ENCODE assay signal across 18 mouse cellular contexts in genomic region chr16:46894576-46895203, GRCm38 (mm10).
DNase-seq lines count a peak whose midpoint lies in the region; ATAC-seq and TF ChIP-seq lines count a peak whose summit lies in the region.
"Had no signal": no experiment of that assay in that cellular context is flagged by ENCODE, and none has a peak within 500 bp of the region (broad histone marks: within the 10 kb centered on the region; RNA-seq: fewer than 3 reads in every experiment).

No protein-coding gene starts in this region.

- H3K9ac ChIP-seq in forebrain, postnatal 0 days, result no peak overlapping the region
- no peak overlapping the region for H3K9ac ChIP-seq in hindbrain, postnatal 0 days (replicated peaks; ENCODE audit: low read length)
- H3K9ac ChIP-seq: limb, embryonic 13.5 days; liver, postnatal 0 days had no signal

- WGBS in forebrain, embryonic 10.5 days, result 46% methylated on average over 2 of the region's 2 CpGs
- 22% methylated on average over 2 of the region's 2 CpGs for WGBS in forebrain, postnatal 0 days
- WGBS in hindbrain, postnatal 0 days, result 31% methylated on average over 2 of the region's 2 CpGs

- peak; percentile 15 for DNase-seq in forebrain, embryonic 10.5 days (ENCODE audit: extremely low spot score, low spot score)
- no peak for DNase-seq in forebrain, postnatal 0 days
- peak; percentile 90 for DNase-seq in Muller cell, postnatal 12 days (ENCODE audit: inconsistent ontology term)
- peak; percentile 10 for DNase-seq in embryo, embryonic 9.5 days (ENCODE audit: extremely low spot score)
- DNase-seq in hindbrain, postnatal 0 days (ENCODE audit: low spot score), result peak; percentile 26
- DNase-seq in thymus, postnatal 10 days (ENCODE audit: low spot score in 2 of 2), result no peak
- no peak for DNase-seq in kidney, postnatal 14 days
- DNase-seq: adrenal gland, postnatal 10 days; B cell, adult 2 months; gastrocnemius, adult 2 months; heart, adult 2 months; heart, postnatal 10 days; kidney, postnatal 10 days; liver, postnatal 0 days; lung, postnatal 4 days; spleen, adult 18-20 months had no signal

- TF ChIP-seq CTCF in forebrain, postnatal 0 days (IDR thresholded peaks at IDR 0.05; ENCODE audit: low read depth), result no peak
- TF ChIP-seq CTCF in hindbrain, postnatal 0 days (IDR thresholded peaks at IDR 0.05; ENCODE audit: low read depth), result no peak

- ATAC-seq in forebrain, postnatal 0 days, result no peak
- ATAC-seq in hindbrain, postnatal 0 days, result no peak
- ATAC-seq: intestine, postnatal 0 days; liver, postnatal 0 days had no signal

- no peaks in the 10 kb centered on the region for H3K9me3 ChIP-seq in forebrain, embryonic 10.5 days
- no peaks in the 10 kb centered on the region for H3K9me3 ChIP-seq in forebrain, postnatal 0 days (ENCODE audit: low read length)
- no peaks in the 10 kb centered on the region for H3K9me3 ChIP-seq in hindbrain, postnatal 0 days (ENCODE audit: low read length)
- H3K9me3 ChIP-seq: limb, embryonic 13.5 days had no signal

- peaks cover 19% of the 10 kb centered on the region for H3K4me1 ChIP-seq in forebrain, embryonic 10.5 days
- no peaks in the 10 kb centered on the region for H3K4me1 ChIP-seq in forebrain, postnatal 0 days (ENCODE audit: insufficient read depth)
- no peaks in the 10 kb centered on the region for H3K4me1 ChIP-seq in hindbrain, postnatal 0 days (ENCODE audit: insufficient read depth, low read length)
- H3K4me1 ChIP-seq: limb, embryonic 13.5 days had no signal

- H3K36me3 ChIP-seq in forebrain, embryonic 10.5 days (replicated peaks), result no peaks in the 10 kb centered on the region
- no peaks in the 10 kb centered on the region for H3K36me3 ChIP-seq in forebrain, postnatal 0 days (ENCODE audit: insufficient read depth)
- H3K36me3 ChIP-seq in hindbrain, postnatal 0 days (ENCODE audit: insufficient read depth, low read length), result no peaks in the 10 kb centered on the region
- H3K36me3 ChIP-seq: limb, embryonic 13.5 days had no signal

- H3K4me2 ChIP-seq in forebrain, postnatal 0 days (ENCODE audit: low read depth), result no peak overlapping the region
- no peak overlapping the region for H3K4me2 ChIP-seq in hindbrain, postnatal 0 days (ENCODE audit: low read depth, low read length)
- H3K4me2 ChIP-seq: limb, embryonic 13.5 days had no signal

- H3K4me3 ChIP-seq in forebrain, embryonic 10.5 days, result no peak overlapping the region
- H3K4me3 ChIP-seq in forebrain, postnatal 0 days (ENCODE audit: low read depth, low read length), result no peak overlapping the region
- no peak overlapping the region for H3K4me3 ChIP-seq in hindbrain, postnatal 0 days (ENCODE audit: low read length)
- H3K4me3 ChIP-seq: gastrocnemius, adult 2 months; heart, adult 2 months; limb, embryonic 13.5 days had no signal

- H3K27me3 ChIP-seq in forebrain, embryonic 10.5 days (ENCODE audit: poor library complexity, severe bottlenecking), result peaks cover 6% of the 10 kb centered on the region; the same call in 1 of the 2 replicates
- no peaks in the 10 kb centered on the region for H3K27me3 ChIP-seq in forebrain, postnatal 0 days (ENCODE audit: insufficient read depth, low read length)
- H3K27me3 ChIP-seq in hindbrain, postnatal 0 days (ENCODE audit: insufficient read depth, low read length), result no peaks in the 10 kb centered on the region
- H3K27me3 ChIP-seq: limb, embryonic 13.5 days had no signal

- no peak overlapping the region for H3K27ac ChIP-seq in forebrain, embryonic 10.5 days
- no peak overlapping the region for H3K27ac ChIP-seq in forebrain, postnatal 0 days (ENCODE audit: low read depth, low read length)
- no peak overlapping the region for H3K27ac ChIP-seq in hindbrain, postnatal 0 days
- H3K27ac ChIP-seq: gastrocnemius, adult 2 months; heart, adult 2 months; limb, embryonic 13.5 days had no signal

Comparison
In these comparisons a context has a peak if more than half of its experiments do, and no peak if none do; other contexts are left out.
1. DNase-seq: peak in forebrain, embryonic 10.5 days (single experiment), Muller cell, postnatal 12 days (single experiment), embryo, embryonic 9.5 days (single experiment) and hindbrain, postnatal 0 days (single experiment); none in forebrain, postnatal 0 days (single experiment), thymus, postnatal 10 days (0 of 2) and kidney, postnatal 14 days (single experiment).